Mouse (Mus musculus): ENCODE data around the gene Myh1.
A peak's percentile ranks its signal among the peaks of the same experiment; 100 is the strongest.

Myh1 gene

DNA sequence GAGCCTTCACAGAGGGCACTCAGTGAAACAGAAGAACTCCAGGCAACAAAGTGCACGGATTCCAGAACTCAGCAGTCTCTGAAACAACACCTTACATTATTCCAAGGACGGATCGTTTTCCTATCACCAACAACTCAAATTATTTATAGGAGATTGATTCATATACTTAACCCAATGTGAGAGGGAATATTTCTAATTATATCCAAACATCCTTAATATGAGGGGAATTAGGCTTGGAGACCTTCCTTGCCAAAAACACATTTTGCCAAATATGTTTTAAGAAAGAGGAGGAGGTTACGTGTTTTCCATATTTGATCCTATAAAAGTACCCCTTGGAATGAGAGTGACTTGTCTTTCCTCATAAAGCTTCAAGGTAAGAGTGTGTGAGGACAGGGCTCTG is at the start of gene Myh1:
Myh1 (plus strand) TSS at position 301 of the 400 bp plus-strand sequence.
- DNase-seq = no peak

DNA sequence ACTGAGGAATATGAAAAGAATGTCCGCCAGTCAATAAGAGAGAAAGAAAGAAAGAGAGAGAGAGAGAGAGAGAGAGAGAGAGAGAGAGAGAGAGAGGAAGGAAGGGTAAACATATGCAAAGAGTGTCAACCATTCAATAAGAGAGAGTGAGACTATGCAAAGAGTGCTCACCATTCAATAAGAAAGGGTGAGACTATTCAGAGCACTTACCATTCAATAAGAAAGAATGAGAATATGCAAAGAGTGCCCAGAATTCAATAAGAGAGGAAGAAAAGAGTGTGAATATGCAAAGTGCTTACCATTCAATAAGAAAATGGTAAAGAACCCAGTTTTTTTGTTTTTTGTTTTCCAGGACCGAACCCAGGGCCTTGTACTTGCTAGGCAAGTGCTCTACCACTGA is 49.6 kb upstream of the Myh1 start:
- no peak for DNase-seq

- no peak for DNase-seq
Observed at GRCm38 (mm10) chr11:67151159-67151558, 48.7 kb upstream of the Myh1 start.

GRCm38 (mm10) chr11:67151651-67152630 is 47.9 kb upstream of the Myh1 start:
- DNase-seq = no peak

GRCm38 (mm10) chr11:67153123-67153522 is 46.7 kb upstream of the Myh1 start:
- peak; percentile 14 for DNase-seq

DNA sequence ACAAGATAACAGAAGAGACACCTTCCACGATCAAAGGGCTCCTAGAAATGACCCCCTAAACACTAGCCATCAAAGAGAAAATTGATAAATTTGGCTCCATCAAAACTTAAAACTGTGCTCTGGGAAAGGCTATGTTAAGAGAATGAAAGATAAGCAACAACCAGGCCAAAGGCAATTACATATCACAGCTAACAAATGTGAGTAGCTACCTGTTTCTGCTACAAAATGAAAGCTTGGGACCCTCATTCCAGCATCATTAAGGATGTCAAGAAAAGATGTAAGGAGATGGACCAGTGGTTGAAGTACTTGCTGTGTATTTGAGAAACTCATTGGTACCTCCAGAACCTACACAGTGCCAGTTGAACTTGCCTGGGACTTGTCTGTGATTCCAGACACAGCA is 46.0 kb upstream of the Myh1 start:
- no peak for DNase-seq

DNA sequence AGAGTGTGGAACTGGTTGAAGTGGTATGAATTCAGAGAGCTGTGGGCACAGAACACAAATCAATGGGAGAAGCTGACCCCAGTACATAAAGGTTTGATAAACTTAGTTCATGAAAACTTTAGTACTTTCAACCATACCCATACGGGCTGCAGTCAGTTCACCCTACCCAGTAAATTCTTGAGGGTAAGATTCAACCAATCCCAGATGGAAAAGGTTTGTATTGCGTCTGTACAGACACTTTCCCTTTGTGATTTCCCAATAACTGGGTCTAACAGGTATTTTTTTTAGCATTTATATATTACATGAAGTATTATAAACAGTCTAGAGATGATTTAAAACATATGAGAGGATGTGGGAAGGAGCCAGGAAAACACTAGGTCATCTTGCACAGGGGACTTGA is 44.2 kb upstream of the Myh1 start:
- no peak for DNase-seq

- no peak for DNase-seq
Observed at GRCm38 (mm10) chr11:67160131-67160530, 39.7 kb upstream of the Myh1 start.

DNA sequence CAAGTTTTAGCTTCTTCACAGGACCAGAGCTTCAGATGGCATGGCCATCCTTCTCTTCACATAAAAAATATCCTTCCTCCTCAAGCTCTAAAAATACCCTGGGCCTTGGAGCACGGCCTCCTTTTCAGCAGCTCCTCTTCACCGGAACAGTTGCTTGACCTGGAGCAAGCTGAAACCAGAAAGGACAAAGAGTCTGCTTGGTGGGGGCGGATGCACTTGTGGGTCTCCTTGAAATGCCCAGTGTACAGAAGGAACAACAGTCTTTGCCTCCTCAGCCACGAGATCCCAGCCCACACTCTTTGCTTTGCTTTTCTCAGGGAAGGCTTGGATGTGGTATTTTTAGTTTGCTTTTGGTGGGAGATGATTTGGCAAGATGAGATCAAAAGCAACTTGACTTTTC is 36.2 kb upstream of the Myh1 start:
- DNase-seq = no peak

GRCm38 (mm10) chr11:67164851-67165250 is 35.0 kb upstream of the Myh1 start:
- DNase-seq = no peak

DNA sequence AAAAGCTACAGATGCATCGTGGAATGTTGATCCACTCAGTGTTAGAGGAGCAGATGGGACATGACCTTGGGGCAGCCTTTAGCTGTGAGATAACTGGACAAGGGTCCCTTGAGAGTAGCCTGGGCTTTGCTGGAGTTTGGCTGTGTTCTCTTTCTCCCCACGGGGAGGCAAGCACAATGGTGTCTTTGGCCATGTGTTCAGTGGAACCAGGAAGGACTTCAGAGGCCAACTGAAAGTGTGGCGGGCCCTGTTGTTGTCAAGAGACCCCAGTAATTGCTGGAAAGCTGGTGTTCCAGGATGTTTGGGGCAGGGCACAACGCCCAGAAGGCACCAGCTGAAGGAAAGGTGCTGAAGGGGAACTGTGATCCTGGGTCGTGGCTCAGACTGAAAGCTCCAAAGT is 30.6 kb upstream of the Myh1 start:
- DNase-seq = peak; percentile 6

- no peak for DNase-seq
Observed at GRCm38 (mm10) chr11:67170727-67171126, 29.1 kb upstream of the Myh1 start, which contains the start of gene Myh2. Myh2 (plus strand) TSS chr11:67171027.

- DNase-seq = no peak
Observed at GRCm38 (mm10) chr11:67172439-67172838, 27.4 kb upstream of the Myh1 start.

GRCm38 (mm10) chr11:67176376-67176775 is 23.5 kb upstream of the Myh1 start:
- DNase-seq = no peak

DNA sequence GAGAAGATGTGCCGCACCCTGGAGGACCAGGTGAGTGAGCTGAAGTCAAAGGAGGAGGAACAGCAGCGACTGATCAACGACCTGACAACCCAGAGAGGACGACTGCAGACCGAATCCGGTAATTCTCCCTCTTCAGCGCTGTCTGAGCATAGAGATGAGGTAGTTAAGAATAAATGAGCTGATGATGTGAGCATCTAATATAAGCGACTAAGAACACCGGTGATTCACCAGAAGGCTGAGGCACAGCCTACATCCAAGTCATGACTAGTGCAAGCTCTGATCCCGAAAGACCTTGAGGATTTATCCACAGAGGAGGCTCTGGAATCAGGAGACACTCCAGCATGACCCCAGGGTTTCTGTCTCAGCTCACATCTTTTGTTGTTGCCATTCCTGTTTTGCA is 9.5 kb upstream of the Myh1 start:
- DNase-seq = no peak

GRCm38 (mm10) chr11:67190814-67191213 is 9.0 kb upstream of the Myh1 start:
- no peak for DNase-seq

DNA sequence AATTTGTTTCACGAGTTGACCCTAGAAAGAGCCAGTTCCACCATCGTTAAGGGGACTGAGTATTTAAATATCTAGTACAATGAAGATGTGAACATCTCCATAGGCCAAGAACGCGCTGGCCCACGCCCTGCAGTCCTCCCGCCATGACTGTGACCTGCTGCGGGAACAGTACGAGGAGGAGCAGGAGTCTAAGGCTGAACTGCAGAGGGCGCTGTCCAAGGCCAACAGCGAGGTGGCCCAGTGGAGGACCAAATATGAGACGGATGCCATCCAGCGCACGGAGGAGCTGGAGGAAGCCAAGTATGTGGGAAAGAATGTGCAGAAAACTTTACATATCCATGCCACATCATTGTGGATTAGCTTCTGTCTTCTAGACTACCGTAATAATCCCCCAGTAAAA is 8.4 kb upstream of the Myh1 start:
- DNase-seq = no peak

DNA sequence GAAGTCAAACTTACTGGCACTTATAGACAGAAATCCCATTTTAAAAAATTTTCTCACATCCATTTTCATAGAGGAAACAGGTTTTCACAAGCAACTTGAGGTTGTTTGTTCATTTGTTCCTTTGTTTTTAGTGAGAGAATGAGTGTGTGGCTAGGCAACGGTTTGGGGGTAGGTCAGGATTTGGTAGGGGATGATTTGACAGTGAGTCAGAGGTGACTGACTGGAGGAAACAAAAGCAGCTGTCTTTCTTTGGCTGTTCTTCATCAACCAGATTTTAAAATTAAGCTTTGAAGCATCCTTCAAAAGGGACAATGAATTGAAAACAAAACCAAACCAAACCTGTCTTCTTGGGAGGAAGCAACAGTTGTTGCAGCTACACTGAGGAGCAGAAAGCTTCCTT is 531 bp upstream of the Myh1 start:
- DNase-seq = no peak

GRCm38 (mm10) chr11:67204766-67205165 is 4.9 kb downstream of the Myh1 start:
- DNase-seq = no peak

- DNase-seq = no peak
Observed at GRCm38 (mm10) chr11:67221803-67222202, 22.0 kb downstream of the Myh1 start.

DNA sequence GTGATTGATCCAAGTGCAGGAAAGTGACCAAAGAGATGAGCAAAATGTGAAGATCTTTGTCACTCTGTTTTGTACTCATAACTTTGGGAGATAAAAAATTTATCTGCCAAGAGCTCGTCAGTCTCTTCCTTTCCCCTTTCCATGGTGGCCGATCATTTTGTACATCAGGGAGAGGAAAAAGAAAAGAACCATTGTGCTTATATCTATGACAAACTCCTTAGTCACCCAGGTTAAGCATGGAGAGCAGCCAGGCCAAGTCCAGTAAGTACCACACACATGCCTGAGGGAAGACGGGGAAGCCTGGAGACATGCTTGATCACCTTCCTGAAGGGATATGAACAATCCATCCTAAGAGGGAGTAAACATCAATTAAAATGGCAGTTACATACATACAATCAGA is 24.6 kb downstream of the Myh1 start:
- no peak for DNase-seq

DNA sequence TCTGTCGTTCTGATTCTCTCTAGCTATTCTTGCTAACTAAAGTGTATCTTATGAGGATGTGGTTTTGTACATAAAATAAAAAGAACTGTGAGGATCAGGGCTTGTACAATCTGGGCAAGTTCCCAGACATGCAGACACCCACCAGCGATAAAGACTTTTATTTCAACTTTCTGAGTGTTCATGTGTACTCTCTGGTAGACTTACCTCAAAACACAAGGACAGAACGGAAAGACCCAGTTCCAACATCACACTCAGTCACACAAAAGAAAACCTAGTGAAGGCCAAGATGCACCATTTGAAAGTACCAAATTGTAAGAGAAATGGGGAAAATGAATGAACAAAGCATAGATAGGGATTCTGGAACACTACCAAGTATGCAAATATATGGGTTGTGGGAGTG is 28.9 kb downstream of the Myh1 start:
- no peak for DNase-seq

- DNase-seq = no peak
Observed at GRCm38 (mm10) chr11:67229166-67229565, 29.3 kb downstream of the Myh1 start.

- no peak for DNase-seq
Observed at GRCm38 (mm10) chr11:67229946-67230345, 30.1 kb downstream of the Myh1 start.

Data from embryo, embryonic 11 days (tissue).